Mouse (Mus musculus) small intestine, adult 2 months (tissue): ENCODE results near the gene Arhgap35.

Source experiments
- CTCF ChIP-seq: fragments of 200-500 bp; IDR thresholded peaks from 2 replicates; pipeline ENCODE4 v1.5.1; 2012; ENCODE audit warnings: low read depth, mild to moderate bottlenecking, control low read depth, inconsistent platforms, low read length, moderate library complexity, mixed read lengths; ENCODE audit not compliant: insufficient replicate concordance, insufficient read length; ENCODE audit errors: extremely low read depth
- POLR2A ChIP-seq: fragments of 200-500 bp; IDR thresholded peaks from 2 replicates; pipeline ENCODE4 v1.6.1; 2012; ENCODE audit warnings: low read depth, mild to moderate bottlenecking, control low read depth, inconsistent platforms, low read length, moderate library complexity

- TF ChIP-seq CTCF (no peak), POLR2A (no peak)
Observed at GRCm38 (mm10) chr7:16621066-16621622, 6.4 kb upstream of the Arhgap35 start.
